Mouse (Mus musculus) frontal cortex, postnatal 10 days (tissue): ENCODE measurements at regions not wholly inside any gene's neighbourhood (a gene's known extent, or its start where the extent isn't known, plus 50 kb on each side); places are given as distances from the start of the nearest gene placed in this dataset.

ENCODE experiments used
- DNase-seq, 2 experiments: peaks; one replicate each; pipeline ENCODE4 v3.0.0; 2022; ENCODE audit warnings: low spot score in 2 of 2, mixed read lengths in 1 of 2

GRCm38 (mm10) chr11:18031049-18031448 is 77.4 kb upstream of the Etaa1 start:
- DNase-seq = no peak

- DNase-seq = no peak
Measured at GRCm38 (mm10) chr11:18022065-18022464, 68.4 kb upstream of the Etaa1 start.

DNA sequence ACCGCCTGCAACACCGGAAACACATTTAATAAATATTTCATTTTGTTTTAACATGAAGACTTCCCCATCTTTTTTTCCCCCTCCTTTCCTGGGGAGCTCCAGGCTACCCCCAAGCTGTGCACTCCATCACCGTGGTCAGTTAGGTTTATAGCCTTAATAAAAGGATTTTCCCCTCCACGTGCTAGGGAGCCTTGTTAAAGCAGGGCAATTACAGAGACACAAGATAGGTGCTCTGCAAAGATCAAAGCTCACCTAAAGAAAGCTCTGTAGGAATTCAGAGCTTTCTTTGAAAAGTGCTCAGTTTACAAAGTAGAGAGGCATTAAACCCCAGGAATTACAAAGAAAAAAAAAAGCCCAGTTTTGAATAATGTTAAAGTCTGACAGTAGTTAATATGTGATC is 61.6 kb upstream of the Etaa1 start:
- no peak for DNase-seq

DNA sequence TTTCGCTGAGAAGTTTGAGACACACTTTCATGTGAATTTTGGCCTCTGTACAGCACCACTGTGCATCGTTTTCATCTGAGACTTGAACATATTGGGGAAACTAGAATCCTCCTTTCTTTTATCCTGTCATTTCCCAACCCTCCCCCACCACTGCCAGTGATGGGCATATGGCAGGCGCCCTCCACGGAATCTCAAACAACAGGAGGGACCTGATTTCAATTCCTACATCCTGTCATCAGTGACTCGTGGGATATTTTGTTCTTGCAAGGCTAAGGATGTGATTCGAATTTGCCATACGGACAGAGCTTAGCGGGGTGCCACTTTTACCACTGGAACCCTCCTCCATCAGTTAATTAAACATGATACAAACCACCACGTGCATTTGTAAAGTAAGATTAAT is 60.9 kb upstream of the Etaa1 start:
- DNase-seq = no peak

DNA sequence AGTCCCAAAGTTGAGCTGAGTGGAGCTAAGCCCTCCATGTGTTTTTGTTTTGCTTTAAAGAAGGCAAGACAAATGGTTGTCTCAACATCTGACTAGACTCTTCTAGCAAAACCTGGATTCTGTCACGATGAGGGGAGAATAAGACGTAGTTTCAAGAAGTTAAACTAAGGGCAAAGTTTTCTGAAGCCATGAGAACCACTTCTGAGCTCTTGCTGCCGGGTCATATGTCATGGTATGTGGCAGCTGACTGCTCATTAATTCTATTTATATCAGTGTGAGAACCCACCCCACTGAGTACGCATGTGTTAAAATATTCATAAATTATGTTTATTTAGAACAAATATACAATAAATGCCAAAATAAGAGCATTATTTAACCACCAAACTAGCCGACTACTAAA is 58.4 kb upstream of the Etaa1 start:
- no peak for DNase-seq

DNA sequence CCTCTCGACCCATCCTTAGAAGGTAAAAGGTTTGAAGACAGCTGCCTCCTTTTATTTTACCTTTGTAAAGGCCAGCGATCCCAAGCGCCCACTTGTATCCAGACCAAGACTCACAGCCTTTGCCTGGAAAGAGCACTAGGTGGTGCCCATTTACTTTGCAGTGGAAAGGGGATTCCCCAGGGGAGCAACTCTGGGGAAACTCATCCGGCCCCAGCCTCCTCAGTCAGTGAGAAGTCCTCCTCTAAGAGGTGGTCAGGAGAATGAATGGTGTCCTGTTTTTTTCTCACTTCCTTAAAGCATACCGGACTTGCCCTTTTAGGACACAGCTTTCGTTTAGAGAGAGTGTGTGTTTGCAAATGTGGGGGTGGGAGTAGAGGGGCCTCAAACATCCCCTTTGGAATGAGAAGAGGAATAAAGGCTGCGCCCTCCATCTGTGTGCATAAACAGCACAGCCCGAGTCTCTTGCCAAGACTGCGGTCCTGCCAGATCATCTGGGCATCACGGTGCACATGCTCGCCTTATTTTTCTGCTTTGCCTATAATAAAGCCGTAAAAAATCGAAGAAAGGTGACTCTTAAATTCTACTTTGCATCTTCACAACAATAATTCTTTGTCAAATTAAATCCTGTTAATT is 57.5 kb upstream of the Etaa1 start:
- DNase-seq = peak; percentile 3 to 30

DNA sequence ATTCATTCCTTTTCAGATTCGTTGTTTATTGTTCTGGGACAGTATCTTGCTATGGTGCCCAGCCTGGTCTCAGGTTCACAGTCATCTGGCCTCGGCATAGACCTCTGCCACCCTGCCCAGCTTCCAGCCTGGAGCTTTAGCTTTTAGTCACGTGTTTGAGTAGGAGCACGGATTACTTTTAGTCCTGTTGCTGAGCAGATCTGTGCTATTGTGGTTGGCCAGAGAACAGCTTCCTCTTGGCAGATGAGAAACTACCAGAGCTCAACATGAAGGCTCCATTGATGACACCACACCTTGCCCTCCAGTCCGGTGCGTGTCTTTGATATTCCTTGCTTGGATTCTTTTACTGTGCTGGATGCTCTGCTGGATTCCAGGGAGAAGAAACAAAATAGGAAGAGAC is 54.5 kb upstream of the Etaa1 start:
- no peak for DNase-seq
